Mouse (Mus musculus): ENCODE results near the gene Slc1a2. TPM values are rescaled to one million over a fixed set of nuclear protein-coding genes. Genes with fewer than 3 reads are reported as not detected.

Gene Slc1a2
- polyA plus RNA-seq, 1 experiment from 2014 or later = 18.3 TPM

- ATAC-seq = no peak
- WGBS = 62% methylated on average over 2 of the region's 2 CpGs
- Histone ChIP-seq H3K9ac (ENCODE audit: low read depth, low read length) (no peak overlapping the region), H3K4me2 (ENCODE audit: low read length) (no peak overlapping the region), H3K9me3 (ENCODE audit: control insufficient read depth, low read length) (no peaks in the 10 kb centered on the region), H3K4me1 (ENCODE audit: control insufficient read depth, insufficient read depth, low read depth, low read length) (peaks cover 3% of the 10 kb centered on the region), H3K36me3 (ENCODE audit: control insufficient read depth, insufficient read depth, low read length) (0 out of 2 replicates have a peak, but pooled peaks cover 5% of the 10 kb centered on the region), H3K27ac (ENCODE audit: low read depth, low read length) (no peak overlapping the region), H3K4me3 (ENCODE audit: low read length) (no peak overlapping the region), H3K27me3 (replicated peaks; ENCODE audit: control insufficient read depth, insufficient read depth, low read length) (no peaks in the 10 kb centered on the region)
These were observed 76.6 kb downstream of the Slc1a2 start for GRCm38 (mm10) chr2:102735031-102735430.

GRCm38 (mm10) chr2:102735811-102736210, 77.4 kb downstream of the Slc1a2 start:
- no peak overlapping the region for H3K4me2 ChIP-seq (ENCODE audit: low read length)
- H3K9ac ChIP-seq (ENCODE audit: low read depth, low read length) = no peak overlapping the region
- H3K36me3 ChIP-seq (ENCODE audit: control insufficient read depth, insufficient read depth, low read length) = 0 out of 2 replicates have a peak, but pooled peaks cover 5% of the 10 kb centered on the region
- H3K4me1 ChIP-seq (ENCODE audit: control insufficient read depth, insufficient read depth, low read depth, low read length) = no peaks in the 10 kb centered on the region; the same call in 1 of the 2 replicates
- ATAC-seq = no peak
- H3K4me3 ChIP-seq (ENCODE audit: low read length) = no peak overlapping the region
- H3K27ac ChIP-seq (ENCODE audit: low read depth, low read length) = no peak overlapping the region
- no peaks in the 10 kb centered on the region for H3K9me3 ChIP-seq (ENCODE audit: control insufficient read depth, low read length)
- H3K27me3 ChIP-seq (replicated peaks; ENCODE audit: control insufficient read depth, insufficient read depth, low read length) = no peaks in the 10 kb centered on the region
- WGBS = 93% methylated on average over 9 of the region's 9 CpGs

- Histone ChIP-seq H3K27ac (ENCODE audit: low read depth, low read length) (no peak overlapping the region), H3K4me1 (ENCODE audit: control insufficient read depth, insufficient read depth, low read depth, low read length) (no peaks in the 10 kb centered on the region), H3K9me3 (ENCODE audit: control insufficient read depth, low read length) (no peaks in the 10 kb centered on the region), H3K4me2 (ENCODE audit: low read length) (no peak overlapping the region), H3K27me3 (replicated peaks; ENCODE audit: control insufficient read depth, insufficient read depth, low read length) (no peaks in the 10 kb centered on the region), H3K4me3 (ENCODE audit: low read length) (no peak overlapping the region), H3K9ac (ENCODE audit: low read depth, low read length) (no peak overlapping the region), H3K36me3 (ENCODE audit: control insufficient read depth, insufficient read depth, low read length) (0 out of 2 replicates have a peak, but pooled peaks cover 5% of the 10 kb centered on the region)
- WGBS = 88% methylated on average over 5 of the region's 5 CpGs
- no peak for ATAC-seq
These were observed 78.0 kb downstream of the Slc1a2 start for GRCm38 (mm10) chr2:102736490-102736889.

- H3K27me3 ChIP-seq (replicated peaks; ENCODE audit: control insufficient read depth, insufficient read depth, low read length) = no peaks in the 10 kb centered on the region
- no peak overlapping the region for H3K4me2 ChIP-seq (ENCODE audit: low read length)
- H3K27ac ChIP-seq (ENCODE audit: low read depth, low read length) = no peak overlapping the region
- H3K4me1 ChIP-seq (ENCODE audit: control insufficient read depth, insufficient read depth, low read depth, low read length) = no peaks in the 10 kb centered on the region
- no peak overlapping the region for H3K4me3 ChIP-seq (ENCODE audit: low read length)
- no peak overlapping the region for H3K9ac ChIP-seq (ENCODE audit: low read depth, low read length)
- no peaks in the 10 kb centered on the region for H3K9me3 ChIP-seq (ENCODE audit: control insufficient read depth, low read length)
- 97% methylated on average over 1 of the region's 1 CpGs for WGBS
- 0 out of 2 replicates have a peak, but pooled peaks cover 5% of the 10 kb centered on the region for H3K36me3 ChIP-seq (ENCODE audit: control insufficient read depth, insufficient read depth, low read length)
- no peak for ATAC-seq
These were observed 80.4 kb downstream of the Slc1a2 start for GRCm38 (mm10) chr2:102738852-102739251.

GRCm38 (mm10) chr2:102742685-102743084, 84.2 kb downstream of the Slc1a2 start:
- no peak for ATAC-seq
- Histone ChIP-seq H3K27me3 (replicated peaks; ENCODE audit: control insufficient read depth, insufficient read depth, low read length) (no peaks in the 10 kb centered on the region), H3K27ac (ENCODE audit: low read depth, low read length) (no peak overlapping the region), H3K9ac (ENCODE audit: low read depth, low read length) (no peak overlapping the region), H3K36me3 (ENCODE audit: control insufficient read depth, insufficient read depth, low read length) (0 out of 2 replicates have a peak, but pooled peaks cover 5% of the 10 kb centered on the region), H3K4me2 (ENCODE audit: low read length) (no peak overlapping the region), H3K9me3 (ENCODE audit: control insufficient read depth, low read length) (no peaks in the 10 kb centered on the region), H3K4me1 (ENCODE audit: control insufficient read depth, insufficient read depth, low read depth, low read length) (peaks cover 5% of the 10 kb centered on the region; the same call in 1 of the 2 replicates), H3K4me3 (ENCODE audit: low read length) (no peak overlapping the region)
- WGBS = 65% methylated on average over 5 of the region's 5 CpGs

GRCm38 (mm10) chr2:102743918-102744696, 85.6 kb downstream of the Slc1a2 start:
- Histone ChIP-seq H3K27me3 (replicated peaks; ENCODE audit: control insufficient read depth, insufficient read depth, low read length) (no peaks in the 10 kb centered on the region), H3K4me1 (ENCODE audit: control insufficient read depth, insufficient read depth, low read depth, low read length) (peaks cover 5% of the 10 kb centered on the region; the same call in 1 of the 2 replicates), H3K27ac (ENCODE audit: low read depth, low read length) (no peak overlapping the region), H3K36me3 (ENCODE audit: control insufficient read depth, insufficient read depth, low read length) (no peaks in the 10 kb centered on the region), H3K4me2 (ENCODE audit: low read length) (no peak overlapping the region), H3K9ac (ENCODE audit: low read depth, low read length) (no peak overlapping the region), H3K9me3 (ENCODE audit: control insufficient read depth, low read length) (no peaks in the 10 kb centered on the region), H3K4me3 (ENCODE audit: low read length) (no peak overlapping the region)
- WGBS = 55% methylated on average over 10 of the region's 10 CpGs
- no peak for ATAC-seq

- ATAC-seq = peak; percentile 94
- Histone ChIP-seq H3K9ac (ENCODE audit: low read depth, low read length) (no peak overlapping the region), H3K27ac (ENCODE audit: low read depth, low read length) (peak overlapping the region; percentile 5; the same call in 1 of the 2 replicates), H3K4me1 (ENCODE audit: control insufficient read depth, insufficient read depth, low read depth, low read length) (peaks cover 5% of the 10 kb centered on the region; the same call in 1 of the 2 replicates), H3K36me3 (ENCODE audit: control insufficient read depth, insufficient read depth, low read length) (no peaks in the 10 kb centered on the region), H3K27me3 (replicated peaks; ENCODE audit: control insufficient read depth, insufficient read depth, low read length) (no peaks in the 10 kb centered on the region), H3K4me2 (ENCODE audit: low read length) (no peak overlapping the region), H3K4me3 (ENCODE audit: low read length) (no peak overlapping the region), H3K9me3 (ENCODE audit: control insufficient read depth, low read length) (no peaks in the 10 kb centered on the region)
- 9% methylated on average over 7 of the region's 7 CpGs for WGBS
These were observed 86.9 kb downstream of the Slc1a2 start for GRCm38 (mm10) chr2:102745259-102745906.

- H3K9ac ChIP-seq (ENCODE audit: low read depth, low read length) = no peak overlapping the region
- H3K4me2 ChIP-seq (ENCODE audit: low read length) = no peak overlapping the region
- peaks cover 5% of the 10 kb centered on the region; the same call in 1 of the 2 replicates for H3K4me1 ChIP-seq (ENCODE audit: control insufficient read depth, insufficient read depth, low read depth, low read length)
- H3K27me3 ChIP-seq (replicated peaks; ENCODE audit: control insufficient read depth, insufficient read depth, low read length) = no peaks in the 10 kb centered on the region
- no peak overlapping the region for H3K27ac ChIP-seq (ENCODE audit: low read depth, low read length)
- H3K36me3 ChIP-seq (ENCODE audit: control insufficient read depth, insufficient read depth, low read length) = no peaks in the 10 kb centered on the region; the same call in 1 of the 2 replicates
- H3K9me3 ChIP-seq (ENCODE audit: control insufficient read depth, low read length) = no peaks in the 10 kb centered on the region
- no peak overlapping the region for H3K4me3 ChIP-seq (ENCODE audit: low read length)
- 74% methylated on average over 3 of the region's 3 CpGs for WGBS
- no peak for ATAC-seq
These were observed 89.3 kb downstream of the Slc1a2 start for GRCm38 (mm10) chr2:102747758-102748157.

- H3K4me1 ChIP-seq (ENCODE audit: control insufficient read depth, insufficient read depth, low read depth, low read length) = 0 out of 2 replicates have a peak, but pooled peaks cover 2% of the 10 kb centered on the region
- H3K4me2 ChIP-seq (ENCODE audit: low read length) = no peak overlapping the region
- 79% methylated on average over 2 of the region's 2 CpGs for WGBS
- H3K4me3 ChIP-seq (ENCODE audit: low read length) = no peak overlapping the region
- H3K9me3 ChIP-seq (ENCODE audit: control insufficient read depth, low read length) = no peaks in the 10 kb centered on the region
- no peaks in the 10 kb centered on the region; the same call in 1 of the 2 replicates for H3K36me3 ChIP-seq (ENCODE audit: control insufficient read depth, insufficient read depth, low read length)
- H3K27ac ChIP-seq (ENCODE audit: low read depth, low read length) = no peak overlapping the region
- ATAC-seq = no peak
- H3K9ac ChIP-seq (ENCODE audit: low read depth, low read length) = no peak overlapping the region
- no peaks in the 10 kb centered on the region for H3K27me3 ChIP-seq (replicated peaks; ENCODE audit: control insufficient read depth, insufficient read depth, low read length)
These were observed 91.5 kb downstream of the Slc1a2 start for GRCm38 (mm10) chr2:102749926-102750325.
